Mouse (Mus musculus) splenic B cell, adult 2 months (primary cell): ENCODE measurements around the gene Atf7.

Source experiments
- DNase-seq: peaks from one replicate; pipeline ENCODE4 v3.0.0-alpha.2; 2011; ENCODE audit warnings: low read depth, low spot score
- H3K27me3 ChIP-seq: 2 replicates; pipeline ENCODE4 v1.6.1; 2012; ENCODE audit warnings: mild to moderate bottlenecking, low read length, moderate library complexity, mixed read lengths; ENCODE audit not compliant: control insufficient read depth, poor library complexity, insufficient read depth, severe bottlenecking
- H3K36me3 ChIP-seq: 2 replicates; pipeline ENCODE4 v1.6.1; 2012; ENCODE audit warnings: mild to moderate bottlenecking, low read length, moderate library complexity, mixed read lengths; ENCODE audit not compliant: control insufficient read depth, poor library complexity, insufficient read depth, severe bottlenecking

The Atf7 gene

GRCm38 (mm10) chr15:102508336-102508735, 116.9 kb downstream of the Atf7 start:
- DNase-seq: no peak
- 0 out of 2 replicates have a peak, but pooled peaks cover 1% of the 10 kb centered on the region for H3K36me3 ChIP-seq

DNA sequence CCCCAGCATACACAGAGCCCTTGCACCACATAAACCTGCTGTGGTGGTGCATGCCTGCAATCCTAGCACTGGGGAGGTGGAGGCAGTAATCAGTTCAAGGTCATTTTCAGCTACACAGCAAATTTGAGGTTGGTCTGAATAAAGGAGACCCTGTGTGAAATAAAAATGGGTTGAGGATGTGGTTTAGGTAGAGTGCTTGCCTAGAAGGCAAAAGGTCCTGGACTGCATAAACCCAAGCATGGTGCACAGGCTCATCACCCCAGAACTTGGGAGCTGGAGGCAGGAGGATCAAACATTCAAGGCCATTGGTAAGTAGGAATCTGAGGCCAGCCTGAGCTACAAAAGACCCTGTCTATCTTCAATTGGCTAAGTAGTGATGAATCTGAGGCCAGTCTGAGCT, 117.7 kb downstream of the Atf7 start:
- Histone ChIP-seq H3K36me3 (0 out of 2 replicates have a peak, but pooled peaks cover 1% of the 10 kb centered on the region), H3K27me3 (no peaks in the 10 kb centered on the region)
- DNase-seq: no peak

More at GRCm38 (mm10) chr15:102508336-102508735, 116.9 kb downstream of the Atf7 start:
- H3K27me3 ChIP-seq: no peaks in the 10 kb centered on the region

GRCm38 (mm10) chr15:102506864-102507263, 118.4 kb downstream of the Atf7 start:
- 0 out of 2 replicates have a peak, but pooled peaks cover 1% of the 10 kb centered on the region for H3K36me3 ChIP-seq
- H3K27me3 ChIP-seq: no peaks in the 10 kb centered on the region

GRCm38 (mm10) chr15:102506464-102506830, 118.8 kb downstream of the Atf7 start:
- Histone ChIP-seq H3K36me3 (0 out of 2 replicates have a peak, but pooled peaks cover 1% of the 10 kb centered on the region), H3K27me3 (no peaks in the 10 kb centered on the region)
- no peak for DNase-seq

More at GRCm38 (mm10) chr15:102506864-102507263, 118.4 kb downstream of the Atf7 start:
- DNase-seq: no peak

- Histone ChIP-seq H3K36me3 (peaks cover 5% of the 10 kb centered on the region), H3K27me3 (no peaks in the 10 kb centered on the region)
- DNase-seq: no peak
Observed at GRCm38 (mm10) chr15:102505770-102506463, 119.3 kb downstream of the Atf7 start.

GRCm38 (mm10) chr15:102505073-102505769, 120.0 kb downstream of the Atf7 start:
- DNase-seq: no peak
- H3K36me3 ChIP-seq: peaks cover 5% of the 10 kb centered on the region
- H3K27me3 ChIP-seq: no peaks in the 10 kb centered on the region

- no peak for DNase-seq
- no peaks in the 10 kb centered on the region for H3K27me3 ChIP-seq
- H3K36me3 ChIP-seq: peaks cover 6% of the 10 kb centered on the region
Observed at GRCm38 (mm10) chr15:102503924-102504782, 121.1 kb downstream of the Atf7 start.

GRCm38 (mm10) chr15:102503447-102503846, 121.8 kb downstream of the Atf7 start, which contains the start of gene Gm10337:
Gene Gm10337 (plus strand): TSS chr15:102503722.
- Histone ChIP-seq H3K27me3 (no peaks in the 10 kb centered on the region), H3K36me3 (peaks cover 6% of the 10 kb centered on the region)
- DNase-seq: no peak

DNA sequence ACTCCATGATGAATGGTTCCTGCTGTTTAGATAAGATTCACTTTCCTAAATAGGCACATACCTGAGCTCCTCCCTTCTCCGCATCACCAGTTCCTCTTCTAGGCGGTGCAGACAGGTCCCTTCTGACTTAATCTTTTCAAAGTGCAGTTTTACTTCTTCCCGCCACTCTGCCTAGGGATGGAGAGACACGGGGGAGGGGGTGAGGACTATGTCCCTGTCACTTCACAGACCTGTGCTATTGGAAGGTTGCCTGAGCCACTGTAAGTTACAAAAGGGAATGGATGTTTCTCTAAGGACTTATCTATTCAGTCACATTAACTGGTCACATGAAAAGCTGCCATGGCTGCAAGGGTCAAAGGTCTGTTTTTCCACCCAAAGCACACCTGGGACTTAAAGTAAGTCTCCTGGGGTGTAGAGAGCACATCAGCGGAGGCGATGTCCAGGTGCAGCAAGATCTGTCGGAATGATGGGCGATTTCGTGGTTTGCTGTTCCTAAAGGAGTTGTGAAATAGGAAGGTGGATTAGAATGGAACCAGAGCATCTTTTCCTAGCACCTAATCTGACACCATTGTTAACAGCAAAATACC, 122.9 kb downstream of the Atf7 start:
- no peaks in the 10 kb centered on the region for H3K27me3 ChIP-seq
- DNase-seq: no peak
- peaks cover 6% of the 10 kb centered on the region for H3K36me3 ChIP-seq

DNA sequence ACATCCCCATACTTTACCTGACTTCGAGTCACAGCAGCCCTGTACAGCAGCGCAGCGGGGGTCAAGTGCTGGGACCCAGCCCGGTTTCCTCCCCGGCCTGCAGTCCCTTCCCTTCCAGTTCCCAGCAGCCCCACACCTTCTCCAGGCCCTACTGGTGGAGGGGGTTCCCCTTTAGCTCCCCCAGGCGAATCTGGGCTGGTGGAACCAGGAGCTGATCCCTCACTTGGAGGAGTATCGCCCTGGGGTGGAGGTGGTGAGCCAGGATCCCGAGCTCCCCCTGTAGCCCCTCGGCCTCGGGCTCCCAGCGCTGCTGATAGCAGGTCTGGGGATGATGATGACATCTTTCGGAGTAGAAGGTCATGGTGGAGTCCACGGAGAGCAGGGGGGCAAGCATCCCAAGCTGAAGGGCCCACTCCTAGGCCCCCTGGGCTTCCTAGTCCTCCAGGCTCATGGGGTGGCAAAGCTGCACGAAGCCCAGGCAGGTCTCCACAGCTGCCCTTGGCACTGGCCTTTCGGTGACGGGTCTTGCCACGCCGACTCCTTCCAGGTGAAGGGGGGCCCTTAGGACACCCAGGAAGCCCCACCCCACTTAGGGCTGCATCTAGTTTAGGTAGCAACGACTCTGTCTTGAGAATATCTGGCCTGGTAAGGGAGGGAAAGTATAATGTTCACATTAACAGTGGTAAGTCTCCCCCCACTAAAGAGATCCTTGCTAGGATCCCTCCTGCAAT, 124.0 kb downstream of the Atf7 start:
- H3K36me3 ChIP-seq: peaks cover 6% of the 10 kb centered on the region
- H3K27me3 ChIP-seq: no peaks in the 10 kb centered on the region
- no peak for DNase-seq

DNA sequence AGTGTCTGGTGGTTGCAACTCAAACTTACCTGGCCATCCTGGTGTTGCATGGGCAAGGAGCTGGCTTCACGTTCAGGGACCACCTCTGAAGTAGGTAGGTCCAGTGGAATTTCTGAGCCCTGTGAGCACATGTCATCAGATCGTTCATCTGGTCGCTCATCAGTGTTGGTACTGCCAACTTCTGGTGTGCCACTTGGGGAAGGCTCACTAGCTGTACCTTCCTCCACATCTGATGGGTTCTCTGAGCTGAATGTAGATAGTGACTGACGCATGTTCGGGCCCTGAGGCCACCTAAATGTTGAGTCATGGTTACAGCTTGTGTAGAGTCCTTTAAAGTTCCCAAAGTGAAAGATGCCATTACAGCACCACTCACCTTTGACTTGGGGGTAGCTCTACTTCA, 124.8 kb downstream of the Atf7 start:
- DNase-seq: no peak
- H3K36me3 ChIP-seq: peaks cover 6% of the 10 kb centered on the region

DNA sequence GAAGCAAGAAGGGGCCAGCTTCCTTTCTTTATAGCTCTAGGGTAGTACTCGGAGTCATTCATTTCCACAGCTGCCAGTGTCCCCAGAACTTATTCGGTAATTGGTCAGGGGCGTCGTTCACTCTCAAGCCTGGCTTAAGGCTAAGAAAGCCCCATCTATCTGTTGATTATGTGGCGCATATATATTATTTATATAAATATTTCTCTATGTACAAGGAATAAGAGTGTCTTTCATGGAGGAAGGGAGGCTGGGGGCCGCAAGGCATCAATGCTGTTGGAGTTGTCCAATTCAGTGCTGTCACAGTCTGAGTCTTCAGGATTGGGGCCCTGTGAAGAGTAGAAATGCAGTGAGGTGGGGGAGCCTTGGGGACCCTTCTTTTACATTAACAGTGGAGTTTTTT, 125.4 kb downstream of the Atf7 start:
- no peaks in the 10 kb centered on the region for H3K27me3 ChIP-seq
- no peak for DNase-seq
- peaks cover 6% of the 10 kb centered on the region for H3K36me3 ChIP-seq

More for the DNA sequence above, 124.8 kb downstream of the Atf7 start:
- no peaks in the 10 kb centered on the region for H3K27me3 ChIP-seq

GRCm38 (mm10) chr15:102499370-102499769, 125.9 kb downstream of the Atf7 start:
- H3K36me3 ChIP-seq: peaks cover 6% of the 10 kb centered on the region
- peak; percentile 40 for DNase-seq
- no peaks in the 10 kb centered on the region for H3K27me3 ChIP-seq

DNA sequence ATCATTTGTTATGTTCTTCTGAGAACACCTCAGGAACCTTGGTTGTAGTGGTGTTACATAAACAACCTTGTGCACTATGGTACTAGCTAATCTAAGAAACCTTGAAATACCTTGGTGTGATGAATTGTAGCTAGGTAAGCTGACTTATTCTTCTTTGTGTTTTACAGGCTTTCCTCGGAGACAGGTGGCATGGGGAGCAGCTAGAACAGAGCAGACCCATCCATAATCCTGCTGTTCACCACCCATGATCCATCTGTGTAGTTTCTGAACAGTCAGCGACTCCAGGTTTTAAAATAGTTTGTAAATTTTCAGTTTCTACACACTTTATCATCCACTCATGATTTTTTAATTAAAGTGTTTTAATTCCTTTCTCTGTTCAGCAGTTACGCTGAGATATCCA, 126.9 kb downstream of the Atf7 start:
- H3K36me3 ChIP-seq: peaks cover 5% of the 10 kb centered on the region
- DNase-seq: no peak
- H3K27me3 ChIP-seq: no peaks in the 10 kb centered on the region
